Mouse (Mus musculus) limb, embryonic 14.5 days (tissue): ENCODE measurements around the gene Aff3. TPM values are rescaled to one million over a fixed set of nuclear protein-coding genes. Genes with fewer than 3 reads are reported as not detected.

Experiments
- ATAC-seq: fragments of 200-750 bp; cut with Nextera tagmentation; 2 replicates; pipeline ENCODE4 v1.8.0; 2017; ENCODE audit warnings: low read depth, moderate number of reproducible peaks, moderate TSS enrichment; ENCODE audit not compliant: low FRiP score
- DNase-seq: peaks from one replicate; pipeline ENCODE4 v3.0.0-alpha.2; 2015; ENCODE audit warnings: low spot score
- H3K27ac ChIP-seq: fragments of 300-500 bp; sonication (generic); replicated peaks from 2 replicates; pipeline ENCODE4 v1.5.1; 2014; ENCODE audit warnings: low read depth, mild to moderate bottlenecking, low read length, moderate library complexity, mixed read lengths
- H3K27me3 ChIP-seq: fragments of 300-500 bp; sonication (generic); 2 replicates; pipeline ENCODE4 v1.6.1; 2014; ENCODE audit warnings: low read length, mixed read lengths; ENCODE audit not compliant: control insufficient read depth, insufficient read depth
- H3K36me3 ChIP-seq: fragments of 300-500 bp; sonication (generic); 2 replicates; pipeline ENCODE4 v1.6.1; 2014; ENCODE audit warnings: mild to moderate bottlenecking, low read length, moderate library complexity, mixed read lengths; ENCODE audit not compliant: control insufficient read depth, insufficient read depth
- H3K4me1 ChIP-seq: fragments of 300-500 bp; sonication (generic); 2 replicates; pipeline ENCODE4 v1.6.1; 2014; ENCODE audit warnings: antibody characterized with exemption, low read length, mixed read lengths; ENCODE audit not compliant: control insufficient read depth, insufficient read depth
- H3K4me2 ChIP-seq: fragments of 300-500 bp; sonication (generic); replicated peaks from 2 replicates; pipeline ENCODE4 v1.6.1; 2014; ENCODE audit warnings: low read depth, mild to moderate bottlenecking, low read length, moderate library complexity; ENCODE audit not compliant: severe bottlenecking
- H3K4me3 ChIP-seq: fragments of 300-500 bp; sonication (generic); replicated peaks from 2 replicates; pipeline ENCODE4 v1.5.1; 2014; ENCODE audit warnings: low read length
- H3K9ac ChIP-seq: fragments of 300-500 bp; sonication (generic); 2 replicates; pipeline ENCODE4 v1.6.1; 2014; ENCODE audit warnings: mild to moderate bottlenecking, low read depth, low read length, moderate library complexity; ENCODE audit not compliant: severe bottlenecking
- H3K9me3 ChIP-seq: fragments of 300-500 bp; sonication (generic); 2 replicates; pipeline ENCODE4 v1.6.1; 2016; ENCODE audit warnings: low read length; ENCODE audit not compliant: control insufficient read depth
- POLR2A ChIP-seq: fragments of 200-500 bp; IDR thresholded peaks from 2 replicates; pipeline ENCODE4 v1.8.0; 2012; ENCODE audit warnings: inconsistent platforms, mild to moderate bottlenecking, moderate library complexity, borderline replicate concordance; ENCODE audit not compliant: insufficient read depth, insufficient read length; ENCODE audit errors: extremely low read depth
- WGBS: fragments of 180-500 bp; shearing (Covaris S2); extraction: QIAGEN DNeasy Blood & Tissue Kit; methylation state at CpG from one replicate; pipeline ENCODE4 v1.1.7; 2014; 5-methylcytosine and 5-hydroxymethylcytosine counted together
- polyA plus RNA-seq, 2 experiments: library from polyadenylated mRNA; depleted of rRNA in 1 of 2; stranded (reverse) in 1 of 2; unstranded in 1 of 2; fragments of >200 nt; fragmentation: Nextera tagmentation in 1 of 2; extraction: Ambion mirVana in 1 of 2; gene quantifications; 2 replicates each; pipeline versions ENCODE4 v1.2.1 to v1.2.3; 2012 to 2014

Aff3 gene
- polyA plus RNA-seq, 2 experiments, result 20.4 to 22.4 TPM

DNA sequence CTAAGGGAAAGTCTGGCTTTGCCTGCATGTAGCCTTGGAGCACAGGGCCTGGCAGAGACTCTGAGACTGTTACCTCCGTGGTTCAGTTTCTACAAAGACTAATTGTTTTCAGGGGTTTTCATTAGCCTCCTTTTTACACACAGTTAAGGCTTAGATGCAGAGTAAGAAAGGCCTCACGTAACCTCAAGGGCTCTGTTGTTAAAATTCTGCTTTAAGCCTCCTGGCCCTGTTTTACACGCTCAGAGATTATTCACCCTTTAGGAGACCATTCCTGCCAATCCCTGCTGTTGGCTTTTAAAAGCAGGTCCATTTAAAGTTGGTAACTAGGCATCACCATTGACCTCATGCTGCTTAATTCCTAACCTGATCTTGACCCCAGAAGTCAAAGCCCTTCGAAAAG is 22.5 kb downstream of the Aff3 start:
- 25% methylated on average over 4 of the region's 4 CpGs for WGBS
- Histone ChIP-seq H3K4me2 (no peak overlapping the region), H3K4me1 (peaks cover 9% of the 10 kb centered on the region), H3K9me3 (no peaks in the 10 kb centered on the region), H3K27ac (no peak overlapping the region), H3K27me3 (no peaks in the 10 kb centered on the region), H3K4me3 (no peak overlapping the region), H3K9ac (no peak overlapping the region), H3K36me3 (no peaks in the 10 kb centered on the region)
- TF ChIP-seq POLR2A, result no peak
- DNase-seq (peak; percentile 46), ATAC-seq (0 out of 2 replicates have a peak, but pooled peaks have one; percentile 30)

DNA sequence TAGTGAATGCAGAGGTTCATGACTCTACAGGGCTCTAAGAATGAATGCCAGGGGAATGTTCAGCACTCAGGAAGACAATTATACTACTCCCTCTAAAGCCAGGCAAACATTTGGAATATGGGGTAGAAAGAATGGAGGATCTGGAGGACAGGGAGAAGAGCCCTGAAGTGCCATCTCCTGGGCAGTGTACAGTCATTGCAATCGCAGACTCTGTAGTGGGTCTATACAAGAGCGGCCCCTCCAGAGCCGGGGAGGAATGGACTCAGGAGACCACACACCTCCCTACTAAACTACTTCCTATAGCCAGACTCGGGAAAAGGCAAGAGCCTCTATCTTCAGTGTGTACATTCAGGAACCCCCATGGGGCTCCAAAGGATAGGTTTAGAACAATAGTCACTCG is 25.1 kb downstream of the Aff3 start:
- Histone ChIP-seq H3K27ac (no peak overlapping the region), H3K27me3 (no peaks in the 10 kb centered on the region), H3K4me1 (peaks cover 31% of the 10 kb centered on the region), H3K4me2 (no peak overlapping the region), H3K36me3 (no peaks in the 10 kb centered on the region), H3K4me3 (no peak overlapping the region), H3K9ac (no peak overlapping the region), H3K9me3 (no peaks in the 10 kb centered on the region)
- 81% methylated on average over 5 of the region's 5 CpGs for WGBS
- no peak for TF ChIP-seq POLR2A
- ATAC-seq (no peak), DNase-seq (no peak)

DNA sequence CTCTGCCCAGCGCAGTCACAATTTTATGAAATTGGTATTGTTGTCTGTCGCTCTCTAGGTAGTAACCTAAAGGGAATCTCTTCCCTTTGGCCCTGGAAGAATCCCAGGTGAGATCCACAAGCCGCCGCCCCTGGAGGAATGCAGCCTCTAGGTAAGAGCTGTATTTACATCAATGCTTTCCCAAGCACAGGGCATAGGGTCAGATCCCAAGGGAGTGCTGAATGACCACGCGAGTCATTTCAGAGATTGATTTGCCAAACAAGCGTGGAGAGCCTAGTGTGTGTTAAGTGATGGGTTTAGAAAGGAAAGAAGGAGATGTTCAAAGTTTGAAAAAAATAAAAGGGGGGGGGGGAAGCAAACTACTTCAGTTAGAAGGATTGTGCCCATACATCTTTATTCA is 29.2 kb downstream of the Aff3 start:
- H3K9ac ChIP-seq, result no peak overlapping the region
- DNase-seq (no peak), ATAC-seq (no peak)
- WGBS, result 68% methylated on average over 7 of the region's 7 CpGs
- no peaks in the 10 kb centered on the region for H3K9me3 ChIP-seq
- H3K4me3 ChIP-seq, result no peak overlapping the region
- no peak for TF ChIP-seq POLR2A
- no peaks in the 10 kb centered on the region for H3K27me3 ChIP-seq
- H3K27ac ChIP-seq, result no peak overlapping the region
- no peaks in the 10 kb centered on the region for H3K36me3 ChIP-seq
- H3K4me2 ChIP-seq, result no peak overlapping the region
- H3K4me1 ChIP-seq, result peaks cover 32% of the 10 kb centered on the region

DNA sequence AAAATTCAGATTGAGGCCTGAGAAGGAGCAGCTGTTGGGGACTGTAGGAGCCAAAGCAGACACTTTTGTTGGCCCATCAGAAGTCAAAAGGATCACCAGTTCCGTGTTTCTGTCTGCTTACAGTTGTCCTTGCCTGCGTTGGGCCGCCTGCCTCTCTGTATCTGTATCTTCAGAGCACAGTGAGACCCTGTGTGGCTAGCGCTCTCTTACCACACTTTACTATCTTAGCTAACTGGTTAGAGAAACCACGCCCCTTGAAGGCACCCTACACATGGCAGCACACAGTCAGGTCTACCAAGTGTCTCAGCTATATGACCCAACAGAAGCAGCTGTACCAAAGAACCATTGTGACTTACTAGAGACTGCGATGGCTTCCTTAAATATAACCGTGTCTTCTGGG is 30.7 kb downstream of the Aff3 start:
- Histone ChIP-seq H3K36me3 (no peaks in the 10 kb centered on the region), H3K9ac (no peak overlapping the region), H3K27me3 (no peaks in the 10 kb centered on the region), H3K27ac (no peak overlapping the region), H3K9me3 (no peaks in the 10 kb centered on the region), H3K4me2 (no peak overlapping the region), H3K4me1 (peaks cover 38% of the 10 kb centered on the region), H3K4me3 (no peak overlapping the region)
- ATAC-seq (no peak), DNase-seq (no peak)
- no peak for TF ChIP-seq POLR2A
- WGBS, result 83% methylated on average over 7 of the region's 7 CpGs

DNA sequence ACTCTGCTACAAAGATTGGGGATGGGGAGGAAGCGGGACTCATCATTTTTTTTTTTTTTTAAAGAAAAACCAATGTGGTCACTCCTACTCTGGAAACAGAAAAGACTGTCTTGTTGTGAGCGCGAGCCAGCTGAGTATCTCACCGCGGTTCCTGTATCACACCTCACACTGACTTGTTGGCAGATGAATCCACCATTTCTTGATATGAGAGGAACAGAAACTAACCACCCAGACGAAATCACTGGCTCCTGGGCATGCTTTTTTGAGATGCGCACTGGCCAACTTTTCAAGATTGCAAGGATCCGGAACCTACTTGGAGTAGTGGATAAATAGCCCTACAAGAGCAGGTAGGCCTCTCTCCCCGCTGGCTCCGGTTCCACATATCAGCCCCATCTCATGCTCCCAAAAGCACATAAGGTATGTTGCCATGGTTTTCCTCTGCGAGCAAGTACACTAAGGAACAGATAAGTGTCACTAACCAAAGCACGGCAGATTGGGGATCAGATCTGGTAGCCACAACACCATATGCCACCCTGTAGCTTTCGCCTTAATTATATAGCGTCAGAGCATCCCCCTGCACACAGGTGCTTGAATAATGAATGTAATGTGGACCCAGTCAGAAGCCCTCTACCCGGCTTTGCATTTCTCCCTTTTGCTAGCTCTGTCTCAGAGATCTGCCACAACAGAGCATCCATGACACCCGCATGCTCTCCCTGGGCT is 32.1 kb downstream of the Aff3 start:
- no peaks in the 10 kb centered on the region for H3K27me3 ChIP-seq
- H3K9me3 ChIP-seq, result no peaks in the 10 kb centered on the region
- no peak overlapping the region for H3K9ac ChIP-seq
- DNase-seq, result no peak
- H3K4me3 ChIP-seq, result no peak overlapping the region
- peaks cover 49% of the 10 kb centered on the region for H3K4me1 ChIP-seq
- H3K4me2 ChIP-seq, result no peak overlapping the region
- ATAC-seq, result no peak
- 75% methylated on average over 16 of the region's 16 CpGs for WGBS
- no peak overlapping the region for H3K27ac ChIP-seq
- no peaks in the 10 kb centered on the region for H3K36me3 ChIP-seq
- no peak for TF ChIP-seq POLR2A
